Mouse (Mus musculus): ENCODE data around the gene Tas2r122.
"Not testable (repeated sequence)": the region's sequence is repeated elsewhere in the genome, so short reads cannot be mapped to it uniquely, and the experiment has no call there.

The Tas2r122 gene

GRCm38 (mm10) chr6:132711828-132712227, at the start of gene Tas2r122:
Tas2r122 (minus strand) TSS chr6:132711928.
- DNase-seq (ENCODE audit: low spot score) = no peak

GRCm38 (mm10) chr6:132754430-132754829, 42.7 kb upstream of the Tas2r122 start, which contains the start of gene Tas2r124:
Tas2r124 (plus strand) TSS chr6:132754730.
- DNase-seq (ENCODE audit: low spot score) = no peak

- DNase-seq (ENCODE audit: low spot score) = no peak
Observed at GRCm38 (mm10) chr6:132750206-132750605, 38.5 kb upstream of the Tas2r122 start.

GRCm38 (mm10) chr6:132737935-132738334, 26.2 kb upstream of the Tas2r122 start, which contains the start of gene Tas2r115:
Tas2r115 (minus strand) TSS chr6:132738035.
- no peak for DNase-seq (ENCODE audit: low spot score)

- no peak for DNase-seq (ENCODE audit: low spot score)
Observed at GRCm38 (mm10) chr6:132700907-132701306, 10.8 kb downstream of the Tas2r122 start, which contains the start of gene Tas2r121. Tas2r121 (minus strand) TSS chr6:132701007.

GRCm38 (mm10) chr6:132691596-132691995, 20.1 kb downstream of the Tas2r122 start:
- not testable (repeated sequence) for DNase-seq (ENCODE audit: low spot score)
